Mouse (Mus musculus) G1E (cell line): ENCODE measurements around the gene Tnpo3.

Source experiments
- CTCF ChIP-seq: IDR thresholded peaks from 2 replicates; pipeline ENCODE4 v1.5.1; 2012; ENCODE audit warnings: low read depth, low read length, inconsistent platforms, mixed read lengths
- GATA1 ChIP-seq: IDR thresholded peaks from 2 replicates; pipeline ENCODE4 v1.6.1; 2012; ENCODE audit warnings: borderline replicate concordance, low read length, inconsistent platforms, mixed read lengths

DNA sequence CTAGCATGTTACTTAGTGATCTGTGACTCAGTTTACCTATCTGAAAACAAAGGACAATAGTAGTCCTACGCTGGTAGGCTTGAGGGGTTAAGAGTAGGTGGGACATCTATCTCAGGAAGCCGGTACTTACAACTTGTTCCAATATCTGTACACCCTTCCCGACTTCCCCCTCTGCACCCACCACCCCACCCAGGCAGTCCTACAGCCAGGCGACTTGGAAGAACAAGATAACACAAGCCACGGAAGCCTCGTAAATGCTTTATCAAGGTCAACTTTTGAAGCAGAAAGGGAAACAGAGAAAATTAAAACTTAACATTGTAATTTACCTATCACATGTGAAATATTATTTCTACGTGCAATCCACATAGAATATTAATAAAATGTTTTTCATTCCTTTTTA, 109.5 kb downstream of the Tnpo3 start:
- TF ChIP-seq CTCF (no peak), GATA1 (no peak)
